Mouse (Mus musculus): ENCODE measurements around the gene Gng12.
"Not testable (repeated sequence)": the region's sequence is repeated elsewhere in the genome, so short reads cannot be mapped to it uniquely, and the experiment has no call there.

Gng12 gene

GRCm38 (mm10) chr6:67023729-67024128 lies 127.5 kb downstream of the Gng12 start:
- DNase-seq (ENCODE audit: low read depth in 1 of 2, low spot score in 2 of 2), result no peak

- DNase-seq (ENCODE audit: low read depth in 1 of 2, low spot score in 2 of 2), result no peak
Observed at GRCm38 (mm10) chr6:67026661-67027060, 130.5 kb downstream of the Gng12 start.

GRCm38 (mm10) chr6:67027438-67028142 lies 131.4 kb downstream of the Gng12 start:
- DNase-seq (ENCODE audit: low read depth in 1 of 2, low spot score in 2 of 2), result no peak

- DNase-seq (ENCODE audit: low read depth in 1 of 2, low spot score in 2 of 2), result no peak
Observed at GRCm38 (mm10) chr6:67029312-67029950, 133.2 kb downstream of the Gng12 start.

GRCm38 (mm10) chr6:67029987-67030386 lies 133.8 kb downstream of the Gng12 start:
- DNase-seq (ENCODE audit: low read depth in 1 of 2, low spot score in 2 of 2), result no peak

- DNase-seq (ENCODE audit: low read depth in 1 of 2, low spot score in 2 of 2), result no peak
Observed at GRCm38 (mm10) chr6:67030416-67030815, 134.2 kb downstream of the Gng12 start.

GRCm38 (mm10) chr6:67030846-67031245 lies 134.6 kb downstream of the Gng12 start:
- DNase-seq (ENCODE audit: low read depth in 1 of 2, low spot score in 2 of 2), result no peak

GRCm38 (mm10) chr6:67032551-67032950 lies 136.4 kb downstream of the Gng12 start:
- not testable (repeated sequence) for DNase-seq (ENCODE audit: low read depth in 1 of 2, low spot score in 2 of 2)

- not testable (repeated sequence) for DNase-seq (ENCODE audit: low read depth in 1 of 2, low spot score in 2 of 2)
Observed at GRCm38 (mm10) chr6:67032972-67033371, 136.8 kb downstream of the Gng12 start.

GRCm38 (mm10) chr6:67033604-67034003 lies 137.4 kb downstream of the Gng12 start:
- DNase-seq (ENCODE audit: low read depth in 1 of 2, low spot score in 2 of 2), result no peak

GRCm38 (mm10) chr6:67034331-67035130 lies 138.3 kb downstream of the Gng12 start:
- DNase-seq (ENCODE audit: low read depth in 1 of 2, low spot score in 2 of 2), result no peak

GRCm38 (mm10) chr6:67035388-67036299 lies 139.4 kb downstream of the Gng12 start:
- no peak for DNase-seq (ENCODE audit: low read depth in 1 of 2, low spot score in 2 of 2)

GRCm38 (mm10) chr6:67036356-67036811 lies 140.2 kb downstream of the Gng12 start:
- DNase-seq (ENCODE audit: low read depth in 1 of 2, low spot score in 2 of 2), result peak; percentile 54 to 60

GRCm38 (mm10) chr6:67036837-67037628 lies 140.8 kb downstream of the Gng12 start, which contains the start of gene Gadd45a:
TSS of gene Gadd45a (minus strand) at chr6:67037457.
- peak; percentile 78 to 88 for DNase-seq (ENCODE audit: low read depth in 1 of 2, low spot score in 2 of 2)

GRCm38 (mm10) chr6:67038964-67039363 lies 142.8 kb downstream of the Gng12 start:
- DNase-seq (ENCODE audit: low read depth in 1 of 2, low spot score in 2 of 2), result no peak

- DNase-seq (ENCODE audit: low read depth in 1 of 2, low spot score in 2 of 2), result no peak
Observed at GRCm38 (mm10) chr6:67040904-67041410, 144.8 kb downstream of the Gng12 start.

GRCm38 (mm10) chr6:67045424-67045823 lies 149.2 kb downstream of the Gng12 start:
- no peak for DNase-seq (ENCODE audit: low read depth in 1 of 2, low spot score in 2 of 2)

GRCm38 (mm10) chr6:67046937-67047336 lies 150.7 kb downstream of the Gng12 start:
- DNase-seq (ENCODE audit: low read depth in 1 of 2, low spot score in 2 of 2), result no peak

GRCm38 (mm10) chr6:67048052-67048691 lies 152.0 kb downstream of the Gng12 start:
- DNase-seq (ENCODE audit: low read depth in 1 of 2, low spot score in 2 of 2), result no peak

Data from monocyte, adult 2 months (primary cell).